Mouse (Mus musculus) forebrain, embryonic 14.5 days (tissue): ENCODE data around the gene Mid1. TPM values are rescaled to one million over a fixed set of nuclear protein-coding genes. Genes with fewer than 3 reads are reported as not detected.

Experiments used
- ATAC-seq: fragments of 200-750 bp; cut with Nextera tagmentation; 2 replicates; pipeline ENCODE4 v1.8.0; 2017; ENCODE audit warnings: mild to moderate bottlenecking, moderate library complexity
- DNase-seq: peaks from one replicate; pipeline ENCODE4 v3.0.0-alpha.2; 2015; ENCODE audit warnings: low spot score
- H3K27ac ChIP-seq: fragments of 300-500 bp; sonication (generic); 2 replicates; pipeline ENCODE4 v1.5.1; 2014; ENCODE audit warnings: low read depth, mild to moderate bottlenecking, control low read depth, low read length, moderate library complexity
- H3K27me3 ChIP-seq: fragments of 300-500 bp; sonication (generic); replicated peaks from 2 replicates; pipeline ENCODE4 v1.6.1; 2014; ENCODE audit warnings: low read length, control low read depth, mixed read lengths; ENCODE audit not compliant: control insufficient read depth, insufficient read depth
- H3K36me3 ChIP-seq: fragments of 300-500 bp; sonication (generic); 2 replicates; pipeline ENCODE4 v1.6.1; 2014; ENCODE audit warnings: low read length, control low read depth; ENCODE audit not compliant: control insufficient read depth, insufficient read depth
- H3K4me1 ChIP-seq: fragments of 300-500 bp; sonication (generic); 2 replicates; pipeline ENCODE4 v1.6.1; 2014; ENCODE audit warnings: antibody characterized with exemption, low read length, control low read depth; ENCODE audit not compliant: control insufficient read depth, insufficient read depth
- H3K4me2 ChIP-seq: fragments of 300-500 bp; sonication (generic); 2 replicates; pipeline ENCODE4 v1.6.1; 2014; ENCODE audit warnings: mild to moderate bottlenecking, control low read depth, low read length
- H3K4me3 ChIP-seq: fragments of 300-500 bp; sonication (generic); 2 replicates; pipeline ENCODE4 v1.5.1; 2014; ENCODE audit warnings: low read depth, low read length, control low read depth
- H3K9ac ChIP-seq: fragments of 300-500 bp; sonication (generic); 2 replicates; pipeline ENCODE4 v1.6.1; 2014; ENCODE audit warnings: mild to moderate bottlenecking, low read length, control low read depth, moderate library complexity
- H3K9me3 ChIP-seq: fragments of 300-500 bp; sonication (generic); replicated peaks from 2 replicates; pipeline ENCODE4 v1.6.1; 2016; ENCODE audit warnings: low read length, control low read depth, mixed read lengths; ENCODE audit not compliant: control insufficient read depth
- WGBS: fragments of 180-500 bp; shearing (Covaris S2); extraction: QIAGEN DNeasy Blood & Tissue Kit; methylation state at CpG from one replicate; pipeline ENCODE4 v1.1.7; 2014; 5-methylcytosine and 5-hydroxymethylcytosine counted together
- polyA plus RNA-seq: library from polyadenylated mRNA; unstranded; fragments of >200 nt; fragmentation: Nextera tagmentation; extraction: Ambion mirVana; gene quantifications from 2 replicates; pipeline ENCODE4 v1.2.1, GENCODE M21; 2014

Mid1 gene
- polyA plus RNA-seq = 8.6 and 10.1 TPM in 2 replicates

- no peak for ATAC-seq
- no peak within 1 kb of the TSS; the same call in 1 of the 2 replicates for H3K4me3 ChIP-seq
- WGBS = 23% methylated on average over 10 of the region's 10 CpGs
These were observed at the start of gene Mid1 for GRCm38 (mm10) chrX:169685131-169685530. Gene Mid1, plus strand, starts transcription at chrX:169685199.

GRCm38 (mm10) chrX:169673056-169673455 is 11.9 kb upstream of the Mid1 start:
- no peak overlapping the region for H3K4me2 ChIP-seq
- H3K9ac ChIP-seq = no peak overlapping the region
- H3K4me3 ChIP-seq = no peak overlapping the region
- no peak overlapping the region for H3K27ac ChIP-seq
- no peaks in the 10 kb centered on the region for H3K36me3 ChIP-seq
- ATAC-seq = no peak
- no peaks in the 10 kb centered on the region for H3K9me3 ChIP-seq
- no peaks in the 10 kb centered on the region for H3K4me1 ChIP-seq
- DNase-seq = no peak
- no peaks in the 10 kb centered on the region for H3K27me3 ChIP-seq

More at GRCm38 (mm10) chrX:169685131-169685530, at the start of gene Mid1:
- no peaks in the 10 kb centered on the region for H3K9me3 ChIP-seq
- H3K9ac ChIP-seq = no peak within 1 kb of the TSS
- H3K27ac ChIP-seq = no peak within 1 kb of the TSS
- no peaks in the 10 kb centered on the region for H3K36me3 ChIP-seq
- H3K27me3 ChIP-seq = no peaks in the 10 kb centered on the region
- peak within 1 kb of the TSS; percentile 40 for H3K4me2 ChIP-seq
- no peak for DNase-seq
- no peaks in the 10 kb centered on the region for H3K4me1 ChIP-seq

DNA sequence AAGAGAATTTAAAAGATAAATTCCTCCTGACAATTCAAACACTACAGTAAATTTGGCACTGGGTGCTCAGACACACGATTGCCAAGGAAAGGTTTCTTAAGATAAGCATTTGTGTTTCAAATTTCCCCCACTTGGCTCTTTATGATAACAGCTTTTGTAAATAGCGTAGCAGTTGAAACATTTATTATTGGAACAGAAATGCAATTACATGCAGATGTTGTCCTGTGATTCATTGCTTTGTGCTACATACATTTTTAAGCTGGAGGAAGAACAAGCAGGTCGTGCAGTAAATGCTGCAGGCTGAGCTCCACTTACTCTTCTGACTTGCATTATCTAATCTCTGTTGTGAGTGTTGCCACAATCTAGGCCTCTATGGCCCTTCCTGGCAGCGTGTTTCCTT is 8.7 kb upstream of the Mid1 start:
- Histone ChIP-seq H3K4me2 (no peak overlapping the region), H3K36me3 (no peaks in the 10 kb centered on the region), H3K27me3 (no peaks in the 10 kb centered on the region), H3K4me3 (no peak overlapping the region), H3K27ac (no peak overlapping the region), H3K4me1 (no peaks in the 10 kb centered on the region), H3K9ac (no peak overlapping the region), H3K9me3 (no peaks in the 10 kb centered on the region)
- 70% methylated on average over 4 of the region's 4 CpGs for WGBS
- no peak for DNase-seq
- ATAC-seq = no peak

DNA sequence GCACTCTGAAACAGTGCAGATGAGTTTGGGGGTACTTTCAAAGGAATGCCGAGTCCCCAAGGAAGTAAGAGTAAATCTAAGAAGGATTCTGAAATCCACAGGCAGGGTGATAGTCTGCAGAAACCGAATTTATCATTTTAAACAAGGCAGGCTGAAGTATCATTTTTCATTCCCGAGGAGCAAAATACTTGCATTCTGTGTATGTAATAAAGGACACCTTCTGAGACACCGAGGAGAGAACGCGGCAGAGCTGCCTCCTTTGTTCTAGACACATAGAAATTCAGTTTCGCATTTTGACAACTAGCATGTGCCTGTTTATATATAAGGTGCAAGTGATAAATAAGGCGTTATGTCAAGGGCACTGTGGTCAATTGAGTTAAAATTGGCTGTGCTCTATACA is 732 bp downstream of the Mid1 start:
- DNase-seq (no peak), ATAC-seq (no peak)
- no peak overlapping the region for H3K27ac ChIP-seq
- H3K4me2 ChIP-seq = peak overlapping the region; percentile 40; the same call in 1 of the 2 replicates
- no peaks in the 10 kb centered on the region for H3K9me3 ChIP-seq
- no peaks in the 10 kb centered on the region for H3K4me1 ChIP-seq
- no peaks in the 10 kb centered on the region for H3K27me3 ChIP-seq
- WGBS = 48% methylated on average over 8 of the region's 8 CpGs
- H3K4me3 ChIP-seq = no peak overlapping the region
- no peaks in the 10 kb centered on the region for H3K36me3 ChIP-seq
- H3K9ac ChIP-seq = no peak overlapping the region

- Histone ChIP-seq H3K27ac (no peak overlapping the region), H3K4me3 (no peak overlapping the region), H3K9me3 (no peaks in the 10 kb centered on the region), H3K4me2 (no peak overlapping the region), H3K9ac (no peak overlapping the region), H3K4me1 (no peaks in the 10 kb centered on the region), H3K27me3 (0 out of 2 replicates have a peak, but pooled peaks cover 9% of the 10 kb centered on the region), H3K36me3 (no peaks in the 10 kb centered on the region)
- no peak for ATAC-seq
- WGBS = 44% methylated on average over 2 of the region's 2 CpGs
- no peak for DNase-seq
These were observed 6.2 kb downstream of the Mid1 start for GRCm38 (mm10) chrX:169691217-169691616.

DNA sequence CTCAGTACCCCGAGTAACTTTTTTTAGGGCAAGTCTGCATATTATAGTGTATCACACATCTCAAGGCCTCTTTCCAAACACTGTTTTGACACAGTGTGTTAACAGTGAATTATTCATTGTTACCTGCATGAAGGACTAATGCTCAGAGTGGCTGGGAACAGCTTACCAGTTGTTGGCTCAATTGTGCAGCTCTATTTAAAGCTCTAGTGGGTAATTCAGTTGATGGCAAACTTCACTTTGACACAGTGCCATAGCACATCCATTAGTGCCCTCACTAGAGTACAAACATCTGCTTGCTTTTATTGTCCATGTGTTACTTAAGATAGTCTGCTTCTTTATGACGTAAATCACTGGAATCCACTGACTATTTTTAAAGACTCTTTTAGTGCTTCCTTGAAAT is 6.7 kb downstream of the Mid1 start:
- WGBS = 63% methylated on average over 2 of the region's 2 CpGs
- 0 out of 2 replicates have a peak, but pooled peaks cover 9% of the 10 kb centered on the region for H3K27me3 ChIP-seq
- ATAC-seq = no peak

DNA sequence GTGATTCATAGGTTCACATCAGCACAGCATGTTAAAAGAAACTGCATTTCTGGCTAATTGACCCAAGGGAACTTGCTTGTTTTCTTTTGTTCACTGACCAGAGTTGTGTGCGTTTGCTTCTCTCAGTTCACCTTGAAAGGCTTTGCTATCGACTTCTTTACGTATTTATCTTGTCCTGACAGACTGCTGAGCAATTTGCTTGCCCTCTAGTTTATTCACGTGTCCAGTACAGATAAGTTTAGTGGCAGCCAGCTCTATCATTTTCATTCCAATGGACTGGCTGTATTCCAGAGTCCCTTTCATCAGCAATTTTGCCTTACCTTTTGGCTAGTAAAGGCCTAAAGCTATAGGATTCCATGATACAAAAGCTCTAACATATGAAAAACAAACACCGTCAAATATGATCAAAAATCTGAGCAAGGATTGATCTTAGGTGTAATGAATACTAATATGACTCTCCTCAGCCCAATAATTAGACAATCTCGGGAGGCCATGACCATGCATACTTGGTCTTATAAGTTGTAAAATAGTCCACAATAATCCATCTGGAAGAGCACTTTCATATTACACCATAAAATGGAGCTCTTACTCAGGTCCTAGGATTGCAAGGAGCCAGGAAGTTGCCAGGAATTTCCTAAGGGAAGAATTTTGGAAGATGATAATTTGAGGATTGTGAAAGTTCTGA is 7.4 kb downstream of the Mid1 start:
- H3K4me1 ChIP-seq = no peaks in the 10 kb centered on the region
- H3K9ac ChIP-seq = no peak overlapping the region
- no peak overlapping the region for H3K4me2 ChIP-seq
- no peak for ATAC-seq
- H3K4me3 ChIP-seq = no peak overlapping the region
- no peaks in the 10 kb centered on the region for H3K9me3 ChIP-seq
- no peaks in the 10 kb centered on the region for H3K36me3 ChIP-seq
- no peak for DNase-seq
- no peak overlapping the region for H3K27ac ChIP-seq
- WGBS = 66% methylated on average over 6 of the region's 6 CpGs
- 0 out of 2 replicates have a peak, but pooled peaks cover 9% of the 10 kb centered on the region for H3K27me3 ChIP-seq

More for the DNA sequence above, 6.7 kb downstream of the Mid1 start:
- H3K9ac ChIP-seq = no peak overlapping the region
- no peak overlapping the region for H3K4me2 ChIP-seq
- H3K36me3 ChIP-seq = no peaks in the 10 kb centered on the region
- no peaks in the 10 kb centered on the region for H3K9me3 ChIP-seq
- H3K27ac ChIP-seq = no peak overlapping the region
- no peaks in the 10 kb centered on the region for H3K4me1 ChIP-seq
- H3K4me3 ChIP-seq = no peak overlapping the region
- no peak for DNase-seq

DNA sequence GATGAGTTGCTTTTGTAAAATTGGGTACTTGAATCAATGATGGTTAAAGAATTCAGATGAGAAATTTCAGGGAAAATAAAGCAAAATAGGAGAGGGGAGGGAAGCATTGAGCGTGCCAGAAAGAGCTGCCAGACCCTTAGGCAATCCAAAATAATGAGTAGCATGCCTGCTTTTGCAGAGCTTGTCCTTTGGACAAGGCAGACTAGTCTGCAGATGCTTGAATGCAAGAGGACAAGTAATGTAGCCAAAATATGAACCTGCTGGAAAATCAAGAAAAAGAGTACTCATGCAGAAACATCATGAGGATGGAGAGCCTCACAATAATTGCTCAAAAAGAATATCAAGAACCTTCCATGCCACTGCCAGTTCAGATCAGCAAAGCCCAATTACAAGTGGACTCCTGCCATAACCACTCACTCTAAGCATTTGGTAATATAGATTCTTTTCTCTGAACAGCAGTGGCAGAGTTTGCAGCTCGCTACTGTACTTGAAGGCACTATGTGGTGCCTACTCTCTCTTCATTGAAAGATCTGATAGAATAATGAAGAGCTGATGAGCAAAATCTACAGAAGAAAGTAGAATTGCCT is 19.1 kb downstream of the Mid1 start:
- ATAC-seq (peak; percentile 80), DNase-seq (peak; percentile 59)
- H3K4me3 ChIP-seq = no peak overlapping the region
- no peak overlapping the region for H3K9ac ChIP-seq
- WGBS = 54% methylated on average over 2 of the region's 2 CpGs
- no peaks in the 10 kb centered on the region for H3K9me3 ChIP-seq
- no peak overlapping the region for H3K27ac ChIP-seq
- H3K36me3 ChIP-seq = no peaks in the 10 kb centered on the region
- no peak overlapping the region for H3K4me2 ChIP-seq
- H3K4me1 ChIP-seq = no peaks in the 10 kb centered on the region
- H3K27me3 ChIP-seq = 0 out of 2 replicates have a peak, but pooled peaks cover 3% of the 10 kb centered on the region

- no peak overlapping the region for H3K9ac ChIP-seq
- no peak for ATAC-seq
- H3K27ac ChIP-seq = no peak overlapping the region
- no peak overlapping the region for H3K4me2 ChIP-seq
- DNase-seq = no peak
- H3K27me3 ChIP-seq = no peaks in the 10 kb centered on the region
- H3K9me3 ChIP-seq = no peaks in the 10 kb centered on the region
- WGBS = 92% methylated on average over 1 of the region's 1 CpGs
- H3K36me3 ChIP-seq = no peaks in the 10 kb centered on the region
- H3K4me1 ChIP-seq = no peaks in the 10 kb centered on the region
- no peak overlapping the region for H3K4me3 ChIP-seq
These were observed 38.5 kb downstream of the Mid1 start for GRCm38 (mm10) chrX:169723511-169723910.
